Mouse (Mus musculus) CD4-positive helper T cell, adult 2 months (primary cell): ENCODE data around the gene Srgap3.

Experiments used
- DNase-seq: peaks from one replicate; pipeline ENCODE4 v3.0.0-alpha.2; 2012; ENCODE audit warnings: low read depth, missing footprints, low spot score

The Srgap3 gene

GRCm38 (mm10) chr6:112912552-112912951, 34.5 kb downstream of the Srgap3 start:
- DNase-seq = no peak

- no peak for DNase-seq
Measured at GRCm38 (mm10) chr6:112909711-112910110, 37.4 kb downstream of the Srgap3 start.

- DNase-seq = no peak
Measured at GRCm38 (mm10) chr6:112907887-112908584, 39.0 kb downstream of the Srgap3 start.

GRCm38 (mm10) chr6:112903796-112904195, 43.3 kb downstream of the Srgap3 start:
- DNase-seq = no peak

DNA sequence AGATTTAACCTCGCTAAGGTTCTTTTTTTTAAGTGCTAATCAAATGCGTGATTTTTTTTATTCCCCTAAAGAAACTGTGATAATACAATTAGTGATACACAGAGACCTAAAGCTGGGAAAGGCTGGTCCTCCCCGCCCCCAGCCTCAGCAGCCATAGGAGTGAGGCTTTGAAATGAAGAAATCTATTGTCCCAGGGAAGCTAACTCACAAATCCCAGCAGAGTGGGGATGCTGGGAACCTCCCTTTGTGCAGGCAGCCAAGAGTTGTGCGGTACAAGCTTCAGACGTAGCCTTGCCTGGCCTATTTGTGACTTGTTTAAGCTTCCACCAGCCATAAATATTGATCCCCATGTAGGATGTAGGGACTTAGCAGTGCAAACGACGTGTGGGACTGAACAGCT, 43.8 kb downstream of the Srgap3 start:
- no peak for DNase-seq

DNA sequence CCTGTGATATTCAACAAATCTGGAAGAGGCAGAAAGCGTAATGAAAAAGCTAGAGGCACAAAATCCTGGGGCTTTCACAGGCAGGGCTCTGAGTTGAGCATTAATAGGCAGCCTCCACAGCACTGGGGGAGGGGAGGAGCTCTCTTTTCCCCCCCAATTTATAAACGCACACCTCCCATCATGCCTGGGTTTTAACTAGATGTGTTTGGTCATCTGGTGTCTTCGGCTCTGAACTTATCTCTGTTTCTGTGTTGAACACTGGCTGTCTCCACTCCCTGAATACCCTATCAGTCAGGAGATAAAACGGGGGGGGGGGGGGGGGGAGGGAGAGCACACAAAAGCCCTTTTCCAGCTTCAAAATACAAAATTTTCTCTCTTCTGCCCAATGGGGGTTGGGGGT, 44.3 kb downstream of the Srgap3 start:
- no peak for DNase-seq

GRCm38 (mm10) chr6:112900306-112900705, 46.8 kb downstream of the Srgap3 start:
- DNase-seq = no peak

GRCm38 (mm10) chr6:112899711-112900110, 47.4 kb downstream of the Srgap3 start:
- DNase-seq = no peak

- DNase-seq = no peak
Measured at GRCm38 (mm10) chr6:112899276-112899675, 47.8 kb downstream of the Srgap3 start.

GRCm38 (mm10) chr6:112898435-112898834, 48.6 kb downstream of the Srgap3 start:
- no peak for DNase-seq

DNA sequence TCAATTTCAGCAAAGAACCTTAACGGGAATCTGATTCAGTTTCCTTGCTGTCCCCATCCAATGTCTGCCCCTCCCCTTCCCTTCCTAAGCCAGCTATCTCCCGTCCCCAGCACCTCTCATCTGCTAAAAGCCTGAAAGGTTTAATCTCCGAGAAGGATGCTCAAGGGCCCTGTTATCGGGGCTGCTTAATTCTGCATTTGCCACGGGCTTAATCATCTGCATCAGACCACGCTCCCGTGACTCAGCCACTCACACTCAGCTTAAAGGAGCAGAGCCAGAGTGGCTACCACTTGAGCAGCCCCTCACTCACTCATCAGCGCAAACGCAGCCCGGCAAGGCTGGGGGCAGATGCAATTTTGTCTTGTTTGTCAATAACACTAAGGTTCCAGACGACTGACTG, 50.7 kb downstream of the Srgap3 start:
- no peak for DNase-seq

DNA sequence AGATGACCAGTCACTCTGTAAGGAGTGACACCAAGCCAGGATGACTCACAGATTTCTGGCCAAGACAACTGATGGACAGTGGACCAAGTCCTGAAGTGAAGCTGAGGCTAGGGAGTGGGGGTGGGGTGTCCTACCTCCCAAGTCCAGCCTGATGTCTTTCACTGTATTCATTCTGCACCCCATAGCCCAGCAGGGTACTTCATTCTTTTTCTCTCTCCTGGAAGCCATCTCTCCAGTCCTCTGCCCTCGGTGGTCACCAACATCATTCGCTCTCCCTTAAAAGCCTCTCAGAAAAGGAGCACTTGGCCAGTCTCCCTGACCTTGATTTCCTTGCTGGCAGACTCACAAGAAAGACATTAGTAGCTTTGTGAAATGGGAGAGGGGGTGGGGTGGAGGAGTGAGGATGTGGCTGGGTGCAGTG, 56.7 kb downstream of the Srgap3 start:
- no peak for DNase-seq

DNA sequence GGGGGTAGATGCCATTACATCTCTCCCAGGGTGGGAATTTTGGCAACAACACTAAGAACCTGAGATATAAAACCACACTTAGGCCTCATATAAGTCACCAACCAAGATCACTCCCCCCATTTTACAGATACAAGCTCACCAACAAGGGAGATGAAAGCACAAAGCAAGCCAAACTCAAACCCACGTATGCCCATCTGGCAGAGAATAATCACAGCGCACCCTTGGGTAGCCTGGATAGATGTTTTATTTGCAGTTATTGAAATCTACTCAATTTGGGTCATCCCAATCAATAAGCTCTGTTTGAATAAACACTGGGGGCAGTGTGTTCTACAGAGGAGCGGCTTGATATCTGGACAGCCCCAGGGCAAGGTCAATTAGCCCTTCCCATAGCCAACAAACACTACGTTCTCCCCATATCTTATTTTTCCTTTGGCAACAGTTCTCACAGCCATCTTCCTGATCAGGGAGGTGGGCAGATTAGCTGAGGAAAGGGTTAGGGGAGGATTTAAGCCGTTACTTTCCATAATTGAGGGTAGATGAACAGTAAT, 63.4 kb downstream of the Srgap3 start:
- DNase-seq = no peak

GRCm38 (mm10) chr6:112880048-112880534, 67.0 kb downstream of the Srgap3 start:
- DNase-seq = no peak

GRCm38 (mm10) chr6:112879154-112879553, 67.9 kb downstream of the Srgap3 start:
- no peak for DNase-seq

DNA sequence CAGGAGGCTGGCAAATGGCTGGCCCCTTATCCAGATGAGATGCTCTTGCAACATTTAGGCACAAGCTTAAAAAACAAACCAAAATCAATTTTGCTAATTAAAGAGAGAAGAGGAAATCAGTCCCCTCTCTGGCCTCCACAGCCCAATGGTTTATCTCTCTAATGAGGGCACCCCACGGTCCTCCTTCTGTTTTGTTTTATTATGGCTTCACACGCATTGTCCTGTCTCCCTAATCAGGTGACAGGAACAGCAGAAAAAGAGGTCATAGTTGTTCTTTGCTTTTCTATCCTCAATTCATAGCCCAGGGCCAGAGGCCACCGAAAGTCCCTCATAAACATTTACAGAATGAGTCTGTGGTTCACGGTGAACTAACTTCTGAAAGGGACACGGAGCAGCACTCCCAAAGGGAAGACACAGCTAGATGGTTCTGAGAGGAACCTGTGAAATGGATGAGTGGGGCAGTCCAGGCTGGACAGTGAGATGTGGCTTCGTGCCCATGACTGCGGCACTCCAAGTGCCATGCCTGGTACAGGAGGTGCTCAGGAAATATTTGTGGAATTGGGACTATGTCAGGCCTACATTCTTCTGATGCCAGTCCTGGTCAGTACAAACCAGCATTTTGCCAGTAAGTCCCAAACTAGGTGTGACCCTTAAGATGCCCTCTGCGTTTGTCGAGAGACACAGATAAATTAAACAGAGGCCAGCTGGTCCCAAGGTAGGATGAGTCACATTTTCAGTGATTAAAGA, 73.8 kb downstream of the Srgap3 start:
- DNase-seq = no peak

DNA sequence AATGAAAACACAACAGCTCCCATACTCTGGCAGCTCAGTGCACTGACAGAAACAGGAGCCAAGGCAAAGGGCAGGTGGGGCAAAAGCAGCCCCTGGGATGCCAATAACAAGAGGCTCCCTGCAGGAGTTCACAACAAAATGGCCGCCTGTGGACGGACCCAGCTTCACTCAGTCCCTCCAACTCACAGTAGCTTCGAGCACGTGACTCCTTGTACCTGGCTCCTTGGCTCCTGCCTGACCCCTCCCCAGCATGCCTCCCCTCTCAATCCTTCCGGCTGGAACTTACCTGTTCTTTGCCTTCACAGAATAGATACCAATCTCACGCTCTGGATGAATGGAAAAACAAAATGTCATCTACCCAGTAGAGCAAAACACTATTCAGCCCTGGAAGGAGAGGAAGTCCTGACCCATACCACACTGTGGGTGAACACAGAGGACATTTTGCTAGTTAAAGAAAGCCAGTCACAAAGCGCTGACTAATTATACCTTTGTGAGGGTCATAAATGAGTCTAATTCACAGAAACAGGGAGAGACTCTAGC, 75.8 kb downstream of the Srgap3 start:
- no peak for DNase-seq

GRCm38 (mm10) chr6:112868197-112868957, 78.7 kb downstream of the Srgap3 start:
- DNase-seq = no peak

DNA sequence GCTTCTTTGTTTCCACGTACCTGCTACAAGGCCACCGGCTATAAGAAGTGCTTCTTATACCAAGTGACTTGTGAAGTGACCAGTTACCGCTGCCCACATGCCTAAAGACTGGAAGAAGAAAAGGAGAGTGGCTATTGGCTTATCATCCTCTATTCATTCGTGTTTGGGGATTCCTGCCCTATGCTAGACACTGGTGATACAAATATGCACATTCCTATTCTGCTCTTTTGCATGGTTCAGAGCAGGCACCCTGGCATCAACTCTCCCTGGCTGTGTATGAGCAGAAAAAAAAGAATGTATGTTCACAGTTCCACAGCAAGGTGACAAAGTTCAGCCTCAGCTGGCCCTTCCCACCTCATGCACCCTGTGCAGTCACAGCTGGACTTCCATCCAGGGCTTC, 81.0 kb downstream of the Srgap3 start:
- DNase-seq = no peak

GRCm38 (mm10) chr6:112865021-112865531, 82.0 kb downstream of the Srgap3 start:
- DNase-seq = no peak

DNA sequence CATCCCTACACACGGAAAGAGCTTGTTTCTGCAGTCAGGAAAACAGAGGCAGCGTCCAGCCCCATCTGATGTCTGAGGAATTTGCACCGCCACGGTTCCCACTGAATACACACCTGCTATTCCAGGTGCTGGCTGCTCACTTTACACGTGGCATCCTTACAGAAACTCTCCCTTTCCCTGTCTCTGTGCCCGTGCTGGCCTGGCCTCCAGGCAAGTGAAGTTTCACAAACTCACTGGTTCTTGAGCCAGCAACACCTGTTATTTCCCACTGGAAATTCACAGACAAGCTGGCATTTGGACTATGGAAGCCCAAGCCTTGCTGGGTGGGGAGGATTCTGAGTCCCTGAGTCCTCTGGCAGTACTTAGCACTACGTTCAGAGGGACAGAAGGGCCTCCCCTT, 84.6 kb downstream of the Srgap3 start:
- DNase-seq = no peak
